Mouse (Mus musculus) liver, embryonic 14 days (tissue): ENCODE measurements around the gene Mrgprd. TPM values are rescaled to one million over a fixed set of nuclear protein-coding genes. Genes with fewer than 3 reads are reported as not detected.

Experiments
- polyA plus RNA-seq: library from polyadenylated mRNA; depleted of rRNA; stranded (reverse); fragments of >200 nt; gene quantifications from 2 replicates; pipeline ENCODE4 v1.2.3, GENCODE M21; 2012; rRNA removed

Gene Mrgprd
- polyA plus RNA-seq = not detected in 2 replicates

DNA sequence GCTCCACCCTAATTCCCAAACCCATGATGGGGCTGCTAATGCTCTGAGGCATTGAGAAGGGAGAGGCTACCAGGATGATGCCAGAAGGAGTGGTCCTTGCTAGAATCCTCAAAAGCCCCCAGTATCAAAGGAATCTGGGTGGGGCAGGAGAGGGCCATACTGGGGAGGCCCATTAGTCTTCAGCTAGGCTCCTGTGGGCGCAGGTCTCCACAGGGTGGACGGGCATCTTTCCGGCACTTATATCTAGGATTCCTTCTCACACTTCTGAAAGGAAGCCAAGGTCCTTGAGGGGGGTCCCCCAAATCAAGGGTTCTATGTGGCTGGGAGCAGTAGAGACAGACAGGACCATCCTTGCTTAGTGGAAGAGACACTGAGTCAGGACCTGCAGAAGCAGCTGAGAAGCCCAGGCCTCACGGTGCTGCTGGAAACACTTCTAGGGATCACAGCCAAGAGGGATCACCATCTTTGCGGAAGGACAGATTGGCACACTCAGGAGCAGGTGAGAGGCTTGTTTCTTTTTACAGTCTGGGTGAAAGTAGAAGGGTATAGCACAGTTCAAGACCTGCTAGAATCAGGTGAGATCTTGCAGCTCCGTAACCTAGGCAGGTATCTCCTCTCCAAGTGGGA lies at the start of gene Mrgprd:
Gene Mrgprd, plus strand, starts transcription at position 51 of the 627 bp plus-strand sequence.

DNA sequence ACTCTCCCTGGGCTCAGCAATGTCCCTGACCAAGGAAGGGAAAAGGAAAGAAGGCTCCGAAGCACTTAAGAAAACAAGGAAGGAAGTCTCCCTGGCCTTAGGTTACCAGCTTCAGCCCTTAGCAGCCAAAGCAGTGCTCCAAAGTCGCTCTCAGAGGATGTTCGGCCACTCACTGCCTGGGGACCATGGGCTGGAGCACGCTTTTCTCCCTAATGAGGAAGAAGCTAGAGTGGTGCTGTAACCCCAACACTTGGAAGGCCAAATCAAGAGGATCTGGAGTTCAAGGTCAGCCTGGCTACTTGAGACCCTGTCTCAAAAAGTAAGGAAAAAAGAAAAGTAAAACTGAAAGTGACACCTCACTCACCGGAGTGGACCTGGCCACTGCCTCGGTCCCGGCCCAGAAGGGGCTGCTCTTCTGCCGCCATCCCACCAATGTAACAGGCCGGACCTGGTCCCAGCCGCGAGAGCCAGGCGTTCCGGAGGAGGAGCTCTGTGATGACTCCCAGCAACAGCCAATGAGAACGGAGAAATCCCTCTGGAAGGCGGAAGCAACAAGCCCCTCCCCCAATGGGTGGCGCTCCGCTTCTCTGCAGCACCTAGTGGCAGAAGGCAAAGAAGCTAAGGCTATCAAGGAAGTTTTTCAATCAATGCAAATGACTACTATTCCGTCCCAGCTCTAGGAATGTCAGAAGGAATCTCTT lies 31.0 kb upstream of the Mrgprd start, which contains the start of gene Tpcn2:
Gene Tpcn2, minus strand, starts transcription at position 525 of the 701 bp plus-strand sequence.

DNA sequence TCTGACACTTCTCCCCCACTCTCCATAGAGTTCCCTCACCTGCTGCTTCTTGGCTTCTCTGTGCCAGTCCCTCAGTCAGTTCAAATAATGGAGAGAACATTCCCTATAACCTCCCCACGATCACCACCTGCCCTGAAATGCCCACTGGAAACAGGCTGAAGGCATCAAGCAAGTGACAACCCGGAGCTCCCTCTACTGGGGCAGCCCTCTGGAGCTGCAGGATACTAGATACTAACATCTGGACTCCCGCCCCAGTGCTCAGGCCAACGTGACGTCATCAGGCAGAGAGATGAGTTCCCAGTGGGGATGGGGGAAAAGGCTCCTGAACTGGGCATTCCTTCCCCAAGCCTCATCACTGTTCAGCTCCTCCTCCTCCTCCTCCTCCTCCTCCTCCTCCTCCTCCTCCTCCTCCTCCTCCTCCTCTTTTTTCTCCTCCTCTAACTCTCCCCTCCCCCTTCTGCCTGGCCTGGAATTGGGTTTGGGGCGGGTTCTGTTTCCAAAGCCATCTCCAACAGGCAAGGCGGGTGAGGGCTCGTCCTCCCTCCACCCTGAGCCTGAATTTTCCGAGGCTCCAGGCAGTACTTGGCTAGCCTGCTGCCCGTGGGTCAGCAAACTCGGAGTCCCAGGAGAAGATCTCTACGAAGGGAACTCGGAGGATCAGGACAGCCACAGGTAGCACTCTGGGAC lies 14.2 kb upstream of the Mrgprd start, which contains the start of gene Mrgprf:
Gene Mrgprf, plus strand, starts transcription at position 508 of the 687 bp plus-strand sequence.

Other genes with a start within 250 kb of the Mrgprd start
- 0.09 and 0.13 TPM in 2 replicates for gene 1810010D01Rik, start 106.7 kb upstream of the Mrgprd start, polyA plus RNA-seq
- gene Tpcn2, start 30.8 kb upstream of the Mrgprd start, polyA plus RNA-seq = 3.0 and 3.4 TPM in 2 replicates
- gene Mrgprf, start 14.0 kb upstream of the Mrgprd start, polyA plus RNA-seq = 0.03 and 0.08 TPM in 2 replicates